Mouse (Mus musculus) lung, postnatal 0 days (tissue): ENCODE measurements around the gene Gfer.
A peak's percentile ranks its signal among the peaks of the same experiment; 100 is the strongest.

Experiments used
- CTCF ChIP-seq: IDR thresholded peaks from 2 replicates; pipeline ENCODE4 v1.5.1; 2016; ENCODE audit warnings: antibody characterized with exemption, mild to moderate bottlenecking
- EP300 ChIP-seq: IDR thresholded peaks from 2 replicates; pipeline ENCODE4 v1.6.1; 2016; ENCODE audit warnings: antibody characterized with exemption, mild to moderate bottlenecking, control low read depth

DNA sequence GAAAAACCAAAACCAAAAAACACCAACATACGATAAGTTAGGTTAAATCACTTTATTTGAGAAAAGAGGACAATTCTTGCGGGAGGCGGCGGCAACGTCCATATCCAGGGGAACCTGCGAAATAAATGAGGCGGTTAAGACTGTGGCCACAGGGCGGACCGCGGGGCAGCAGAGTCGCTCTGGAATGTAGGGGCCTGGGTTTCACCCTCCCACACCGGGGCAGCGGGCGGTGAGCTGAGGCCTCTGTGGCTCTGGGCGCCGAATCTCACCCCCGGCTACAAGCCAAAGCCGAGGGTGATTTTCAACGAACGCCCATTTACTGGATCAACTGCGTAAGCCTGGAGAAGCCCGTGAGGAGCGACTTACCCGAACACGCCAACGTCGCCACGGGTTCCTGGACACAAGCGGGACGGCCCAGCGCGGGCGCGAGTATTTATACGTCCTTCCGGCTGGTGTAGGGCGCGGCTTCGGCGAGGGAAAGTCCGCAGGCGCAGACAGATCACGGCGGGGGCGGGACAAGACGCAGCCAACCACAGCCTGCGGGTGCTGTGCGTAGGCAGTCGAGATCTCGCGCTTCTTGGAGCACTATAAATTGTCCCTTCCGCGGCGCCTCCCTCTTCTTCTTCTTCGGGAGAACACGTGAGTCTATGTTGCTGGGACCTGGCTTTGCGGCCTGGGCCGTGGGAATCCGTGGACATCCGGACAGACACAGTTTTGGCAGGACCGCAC, 23.7 kb upstream of the Gfer start:
- TF ChIP-seq CTCF = peak; percentile 25
- TF ChIP-seq EP300 = peak; percentile 76
